Mouse (Mus musculus): ENCODE results near the gene Atg5.

The Atg5 gene

DNA sequence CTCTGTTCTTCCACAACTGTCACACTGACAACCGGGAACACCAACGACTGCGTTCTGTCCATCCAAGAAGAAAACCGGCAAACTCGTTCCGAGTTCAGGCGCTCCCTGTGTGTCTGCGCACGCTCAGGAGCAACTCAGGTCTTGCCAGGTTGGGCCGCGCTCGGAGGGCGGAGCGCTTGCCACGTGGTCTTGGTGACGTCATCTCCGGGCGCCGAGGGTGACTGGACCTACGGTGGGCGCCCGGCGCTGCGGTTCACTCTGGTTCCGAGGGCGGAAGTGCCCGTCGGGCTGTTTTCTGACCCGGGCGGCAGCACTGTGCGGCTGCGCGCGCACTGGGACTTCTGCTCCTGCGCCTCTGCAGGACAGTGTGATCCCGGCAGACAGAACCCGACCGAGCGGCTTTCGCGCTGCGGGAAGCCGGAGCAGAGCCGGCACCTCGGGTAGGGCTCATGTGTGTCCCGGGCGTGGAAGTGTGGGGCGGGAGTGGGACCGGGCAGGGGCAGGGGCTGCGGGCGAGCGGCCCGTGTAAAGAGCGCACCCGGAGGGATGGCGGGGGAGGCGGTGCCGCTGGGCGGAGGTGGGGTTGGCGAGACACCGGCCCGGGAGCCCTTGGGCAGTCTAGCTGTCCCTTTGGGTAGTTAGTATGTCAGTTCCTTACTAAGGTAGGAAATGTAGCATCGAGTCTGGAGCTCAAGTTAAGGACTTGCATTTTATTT is at the start of gene Atg5:
Gene Atg5, plus strand, starts transcription at position 214 of the 716 bp plus-strand sequence.
- DNase-seq = peak; percentile 100

- peak; percentile 8 to 14 for DNase-seq
These were observed 49.1 kb upstream of the Atg5 start for GRCm38 (mm10) chr10:44219073-44219472.

- no peak for DNase-seq
These were observed 43.8 kb upstream of the Atg5 start for GRCm38 (mm10) chr10:44224345-44224744.

- peak; percentile 54 to 62 for DNase-seq
These were observed 34.8 kb upstream of the Atg5 start for GRCm38 (mm10) chr10:44233351-44233750.

DNA sequence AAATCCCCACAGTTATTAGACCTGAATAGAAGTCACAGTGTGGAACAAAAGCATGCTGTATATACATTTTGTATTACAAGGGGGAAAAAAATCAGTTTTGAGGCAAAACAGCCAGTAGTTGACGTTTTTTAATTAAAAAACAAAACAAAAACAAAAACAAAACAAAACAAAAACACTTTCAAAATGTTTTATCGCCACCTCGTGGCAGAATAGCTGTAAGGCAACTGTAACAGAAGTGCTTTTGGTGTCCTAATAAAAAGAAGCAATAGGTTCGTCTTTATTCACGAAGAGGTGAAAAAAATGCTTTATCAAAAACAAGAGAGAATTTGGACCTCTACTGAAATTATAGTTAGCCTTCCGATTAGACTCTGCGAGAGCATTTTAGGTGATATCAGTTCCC is 32.9 kb upstream of the Atg5 start:
- DNase-seq = peak in 1 of 2 experiments; percentile 23

GRCm38 (mm10) chr10:44256624-44257023 is 11.5 kb upstream of the Atg5 start:
- peak; percentile 10 to 41 for DNase-seq

GRCm38 (mm10) chr10:44265835-44266234 is 2.3 kb upstream of the Atg5 start:
- no peak for DNase-seq

DNA sequence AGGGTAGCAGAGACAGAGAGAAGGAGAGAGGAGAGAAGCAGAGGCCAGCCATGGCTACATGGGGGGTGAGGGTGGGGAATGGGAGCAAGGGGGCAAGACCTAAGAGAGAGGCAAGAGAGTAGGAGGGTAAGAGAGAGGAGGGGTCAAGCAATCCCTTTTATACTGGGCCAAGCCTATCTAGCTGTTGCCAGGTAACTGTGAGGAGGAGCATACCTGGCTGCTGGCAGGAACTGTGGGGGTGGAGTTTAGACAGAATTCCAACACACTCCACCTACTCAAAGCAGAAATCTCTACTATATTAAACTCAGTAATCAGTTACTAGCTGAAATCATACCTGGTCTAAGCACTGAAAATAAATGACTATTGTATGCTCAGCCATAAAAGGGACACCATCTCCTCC is 1.6 kb upstream of the Atg5 start:
- no peak for DNase-seq

- no peak for DNase-seq
These were observed 574 bp upstream of the Atg5 start for GRCm38 (mm10) chr10:44267426-44268142.

GRCm38 (mm10) chr10:44269211-44269610 is 1.1 kb downstream of the Atg5 start:
- no peak for DNase-seq

DNA sequence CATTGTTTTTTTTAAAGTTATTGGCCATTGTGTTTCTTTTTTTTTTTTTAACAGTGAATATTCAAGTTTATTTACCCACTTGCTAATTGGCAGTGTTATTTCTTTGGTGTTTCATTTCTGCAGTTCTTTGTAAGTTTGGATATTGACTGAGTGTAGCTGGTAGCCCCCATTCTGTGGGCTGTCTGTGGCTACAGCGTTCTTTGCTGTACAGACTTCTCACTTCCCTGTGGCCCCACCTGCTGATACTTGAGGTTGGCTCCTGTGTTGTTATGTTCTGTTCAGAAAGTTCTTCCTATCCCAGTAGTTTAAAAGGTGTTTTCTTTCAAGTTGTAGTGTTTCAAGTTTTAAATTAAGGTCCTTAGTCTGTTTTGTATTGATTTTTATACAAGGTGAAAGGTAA is 14.2 kb downstream of the Atg5 start:
- no peak for DNase-seq

GRCm38 (mm10) chr10:44285106-44285505 is 16.9 kb downstream of the Atg5 start:
- DNase-seq = no peak

DNA sequence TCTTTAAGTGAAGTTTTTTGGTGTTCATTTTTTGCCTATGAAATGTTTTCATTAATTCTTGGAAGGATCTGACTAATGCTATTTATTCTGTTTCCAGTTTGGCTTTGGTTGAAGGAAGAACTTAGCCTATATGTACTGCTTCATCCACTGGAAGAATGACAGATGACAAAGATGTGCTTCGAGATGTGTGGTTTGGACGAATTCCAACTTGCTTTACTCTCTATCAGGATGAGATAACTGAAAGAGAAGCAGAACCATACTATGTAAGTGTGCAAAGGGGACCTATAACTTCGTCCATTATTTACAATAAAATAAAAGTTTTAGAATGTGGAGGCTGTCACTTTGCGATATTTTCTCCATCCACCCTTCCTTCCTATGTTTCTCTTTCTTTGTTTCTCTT is 17.8 kb downstream of the Atg5 start:
- no peak for DNase-seq

DNA sequence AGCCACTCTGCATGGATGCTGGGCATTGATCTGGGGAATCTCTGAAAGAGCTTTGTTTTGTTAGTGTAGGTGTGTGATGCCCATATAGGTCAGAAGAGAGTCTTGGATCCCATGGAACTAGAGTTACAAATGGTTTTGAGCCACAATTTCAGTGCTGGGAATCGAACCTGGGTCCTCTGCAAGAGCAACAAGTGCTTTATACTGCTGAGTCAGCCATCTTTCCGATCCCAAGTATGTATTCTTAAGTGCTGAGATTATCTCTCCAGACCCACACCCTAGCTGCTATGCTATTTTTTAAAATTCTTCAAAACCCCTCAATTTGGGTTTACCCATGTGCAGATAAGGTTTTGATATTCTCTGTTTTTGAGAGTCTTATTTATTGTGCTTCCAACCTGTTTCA is 22.7 kb downstream of the Atg5 start:
- no peak for DNase-seq

GRCm38 (mm10) chr10:44292205-44292604 is 24.0 kb downstream of the Atg5 start:
- DNase-seq = peak; percentile 50 to 65

DNA sequence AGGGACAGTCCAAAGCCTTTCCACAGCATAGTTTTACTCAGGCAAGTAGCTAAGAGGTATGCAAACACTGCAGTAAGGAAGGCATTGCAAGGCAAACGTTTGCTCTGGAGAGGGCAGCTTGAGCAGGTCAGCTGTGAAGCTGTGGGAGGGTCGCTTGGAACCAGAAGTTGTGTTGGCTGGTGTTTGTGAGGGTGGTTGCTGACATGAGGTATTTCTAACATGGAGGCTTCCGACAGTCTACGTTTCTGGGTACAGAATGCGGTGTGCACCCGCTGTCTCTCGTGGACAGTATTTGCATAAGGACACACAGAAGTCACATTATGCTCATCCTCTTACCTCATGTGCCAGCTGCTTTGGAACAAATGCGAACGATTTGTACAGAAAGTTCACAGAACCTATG is 31.0 kb downstream of the Atg5 start:
- no peak for DNase-seq

DNA sequence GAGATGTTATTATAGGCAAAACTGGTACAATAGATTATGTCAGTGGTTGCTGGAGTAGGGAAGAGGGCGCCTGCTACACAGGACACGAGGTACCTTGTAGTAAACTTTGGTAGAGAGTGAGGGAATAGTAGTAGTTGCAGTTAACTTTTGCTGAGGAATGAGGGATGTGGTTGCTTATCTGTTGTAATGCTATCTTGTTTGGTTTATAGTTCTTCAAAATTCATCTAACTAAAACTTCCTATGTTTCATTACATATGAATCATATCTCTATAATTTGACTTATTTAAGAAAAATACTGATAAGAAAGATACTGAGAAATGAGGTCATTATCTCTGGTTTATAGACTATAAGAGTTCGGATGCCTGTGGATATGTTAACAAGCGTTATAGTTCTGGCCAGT is 31.9 kb downstream of the Atg5 start:
- no peak for DNase-seq

DNA sequence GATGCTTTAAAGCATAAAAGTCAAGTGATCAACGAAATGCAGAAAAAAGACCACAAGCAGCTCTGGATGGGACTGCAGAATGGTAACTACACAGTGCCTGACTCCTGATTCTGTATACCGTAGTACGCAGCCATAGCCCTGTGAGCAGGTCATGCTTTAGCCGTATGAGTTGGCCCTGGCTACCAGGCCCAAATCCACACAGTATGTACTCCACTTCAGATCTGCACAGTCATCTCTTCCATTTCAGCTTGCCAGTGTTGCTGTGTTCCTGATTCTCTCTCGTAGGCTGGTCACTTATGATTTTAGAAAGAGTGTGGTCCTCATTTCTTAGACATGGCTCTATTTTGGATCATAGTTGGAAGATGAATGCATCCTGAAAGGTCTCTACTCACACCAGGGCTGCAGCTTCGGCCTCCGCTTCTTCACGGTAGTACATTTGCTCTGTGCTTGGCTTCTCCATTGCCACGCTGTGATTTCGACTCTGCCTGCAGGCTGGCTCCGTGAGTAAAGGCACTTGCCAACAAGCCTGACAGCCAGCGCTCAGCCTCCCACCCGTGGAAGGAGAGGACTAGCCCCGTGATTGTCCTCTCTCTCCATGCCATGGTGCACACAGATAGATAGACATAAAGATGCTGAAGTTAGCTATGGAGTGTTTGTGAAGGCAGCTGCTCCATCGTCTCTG is 35.6 kb downstream of the Atg5 start:
- DNase-seq = peak; percentile 69 to 74

- DNase-seq = no peak
These were observed 36.2 kb downstream of the Atg5 start for GRCm38 (mm10) chr10:44304330-44304717.

- no peak for DNase-seq
These were observed 36.7 kb downstream of the Atg5 start for GRCm38 (mm10) chr10:44304845-44305244.

- DNase-seq = no peak
These were observed 38.1 kb downstream of the Atg5 start for GRCm38 (mm10) chr10:44306308-44306707.

DNA sequence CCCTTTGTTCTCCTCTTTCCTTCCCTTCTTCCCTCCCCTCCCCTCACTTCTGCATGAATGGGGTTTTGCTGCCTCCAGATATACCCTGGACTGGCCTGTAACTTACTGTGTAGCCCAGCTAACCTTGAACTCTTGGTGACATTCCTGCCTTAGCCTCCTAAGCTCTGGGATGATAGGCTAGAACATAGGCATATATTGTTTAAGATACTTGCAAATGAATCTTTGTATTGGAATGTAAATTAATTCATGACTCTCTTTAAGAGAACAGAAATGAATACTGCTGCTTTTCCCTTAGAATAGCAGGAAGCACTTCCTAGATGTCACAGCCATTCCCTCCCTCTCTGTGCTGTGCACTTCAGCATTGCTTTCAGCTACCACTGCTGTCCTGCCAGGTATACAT is 40.1 kb downstream of the Atg5 start:
- DNase-seq = no peak

GRCm38 (mm10) chr10:44309250-44309649 is 41.1 kb downstream of the Atg5 start:
- DNase-seq = no peak

DNA sequence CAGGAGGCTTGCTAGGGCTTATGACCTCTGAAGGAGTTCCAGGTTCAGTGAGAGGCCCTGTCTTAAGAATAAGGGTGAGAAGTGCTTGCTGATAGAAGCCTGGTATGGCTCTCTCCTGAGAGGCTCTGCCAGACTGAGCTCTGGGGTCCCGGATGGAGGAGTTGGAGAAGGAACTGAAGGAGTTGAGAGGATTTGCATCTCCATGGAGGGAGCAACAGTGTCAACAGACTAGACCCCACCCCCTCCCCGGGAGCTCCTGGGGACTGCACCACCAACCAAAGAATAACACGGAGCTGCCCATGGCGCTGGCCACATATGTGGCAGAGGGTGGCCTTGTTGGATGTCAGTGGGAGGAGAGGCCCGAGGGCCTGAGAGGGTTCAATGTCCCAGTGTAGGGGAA is 47.1 kb downstream of the Atg5 start:
- no peak for DNase-seq
